18 mouse cellular contexts compared by ENCODE assay signal in genomic region chr19:47461386-47461785, GRCm38 (mm10). TPM values are rescaled to one million over a fixed set of nuclear protein-coding genes. Genes with fewer than 3 reads are reported as not detected.
DNase-seq lines count a peak whose midpoint lies in the region; ATAC-seq and TF ChIP-seq lines count a peak whose summit lies in the region.
"Had no signal": no experiment of that assay in that cellular context is flagged by ENCODE, and none has a peak within 500 bp of the region (broad histone marks: within the 10 kb centered on the region; RNA-seq: fewer than 3 reads in every experiment).

No protein-coding gene starts in this region.

- H3ac ChIP-seq in myocyte (ENCODE audit: control insufficient read depth, insufficient read length), result no peak overlapping the region

- H3K9me3 ChIP-seq in heart, embryonic 11.5 days (replicated peaks; ENCODE audit: control insufficient read depth, low read length), result peaks cover 3% of the 10 kb centered on the region; the same call in 1 of the 2 replicates
- peaks cover 4% of the 10 kb centered on the region; the same call in 1 of the 2 replicates for H3K9me3 ChIP-seq in intestine, embryonic 16.5 days (ENCODE audit: control insufficient read depth, low read length)
- H3K9me3 ChIP-seq: hindbrain, embryonic 15.5 days; liver, embryonic 13.5 days; neural tube, embryonic 12.5 days; stomach, embryonic 15.5 days had no signal

- 0 out of 2 replicates have a peak overlapping the region, but pooled peaks have one; percentile 10 for H3K27ac ChIP-seq in heart, embryonic 11.5 days (ENCODE audit: low read depth, low read length)
- peak overlapping the region; percentile 61 for H3K27ac ChIP-seq in intestine, embryonic 16.5 days (ENCODE audit: low read length)
- H3K27ac ChIP-seq: hindbrain, embryonic 15.5 days; liver, embryonic 13.5 days; midbrain, embryonic 10.5 days; neural tube, embryonic 12.5 days had no signal

- H3K9ac ChIP-seq in heart, embryonic 11.5 days (ENCODE audit: low read depth, low read length), result no peak overlapping the region
- no peak overlapping the region for H3K9ac ChIP-seq in intestine, embryonic 16.5 days (ENCODE audit: low read depth, low read length)
- H3K9ac ChIP-seq: hindbrain, embryonic 15.5 days; liver, embryonic 13.5 days; neural tube, embryonic 12.5 days; stomach, embryonic 15.5 days had no signal

- H3K27me3 ChIP-seq in heart, embryonic 11.5 days (ENCODE audit: control insufficient read depth, insufficient read depth, low read length), result no peaks in the 10 kb centered on the region
- H3K27me3 ChIP-seq in intestine, embryonic 16.5 days (replicated peaks; ENCODE audit: control insufficient read depth, insufficient read depth, low read length), result no peaks in the 10 kb centered on the region
- H3K27me3 ChIP-seq in myocyte (ENCODE audit: control insufficient read depth, insufficient read depth, insufficient read length), result no peaks in the 10 kb centered on the region
- H3K27me3 ChIP-seq: hindbrain, embryonic 15.5 days; neural tube, embryonic 12.5 days; stomach, embryonic 15.5 days had no signal

- WGBS in heart, embryonic 11.5 days (ENCODE audit: insufficient replicate concordance), result 68% methylated on average over 9 of the region's 9 CpGs
- WGBS in lung, adult 2 months, result 49% methylated on average over 9 of the region's 9 CpGs
- WGBS in intestine, embryonic 16.5 days, result 71% methylated on average over 9 of the region's 9 CpGs

- no peak overlapping the region for H3K4me2 ChIP-seq in heart, embryonic 11.5 days
- no peak overlapping the region for H3K4me2 ChIP-seq in intestine, embryonic 16.5 days (ENCODE audit: low read depth, low read length)
- H3K4me2 ChIP-seq in myocyte (ENCODE audit: low read depth), result peak overlapping the region; percentile 98

- ATAC-seq in heart, embryonic 11.5 days (replicated peaks; ENCODE audit: insufficient number of reproducible peaks, low FRiP score, low TSS enrichment), result no peak
- no peak for ATAC-seq in intestine, embryonic 16.5 days
- ATAC-seq: activated CD4-positive, CD25-positive, alpha-beta regulatory T cell, adult 4 months; Patski had no signal

- no peak for TF ChIP-seq CTCF in lung, adult 2 months (IDR thresholded peaks at IDR 0.05; ENCODE audit: insufficient read depth, low read length)

- intact Hi-C loops in heart, postnatal 10 days (cut with DNase I), result loop anchor here (10.0 kb wide), 1 partner anchor 187 kb away; no protein-coding TSS in a partner anchor

- peaks cover 50% of the 10 kb centered on the region for H3K79me2 ChIP-seq in myocyte (ENCODE audit: control insufficient read depth, insufficient read depth)

- H3K4me1 ChIP-seq in heart, embryonic 11.5 days (ENCODE audit: control insufficient read depth, insufficient read depth, low read length), result peaks cover 58% of the 10 kb centered on the region
- H3K4me1 ChIP-seq in lung, adult 2 months (ENCODE audit: control insufficient read depth, insufficient read depth, low read length), result peaks cover 35% of the 10 kb centered on the region
- H3K4me1 ChIP-seq in intestine, embryonic 16.5 days (ENCODE audit: control insufficient read depth, insufficient read depth, low read length), result peaks cover 55% of the 10 kb centered on the region

- no peak for DNase-seq in heart, postnatal 10 days
- DNase-seq in lung, adult 2 months, result peak; percentile 11
- no peak for DNase-seq in lung, postnatal 14 days
- no peak for DNase-seq in layer of hippocampus, postnatal 10 days (ENCODE audit: low spot score in 2 of 2)
- DNase-seq: adrenal gland, postnatal 25 days; cerebellum, adult 9-10 months; kidney, adult 9 months; liver, embryonic 13.5 days; right cerebral cortex, postnatal 14 days had no signal

- TF ChIP-seq POLR2A in lung, adult 2 months (IDR thresholded peaks at IDR 0.05; ENCODE audit: borderline replicate concordance, extremely low read depth, low read depth, low read length), result no peak
- no peak for TF ChIP-seq POLR2A in myocyte (IDR thresholded peaks at IDR 0.05; ENCODE audit: insufficient read length, low read depth)

- no peak overlapping the region for H3K4me3 ChIP-seq in heart, embryonic 11.5 days (ENCODE audit: low read depth, low read length)
- no peak overlapping the region for H3K4me3 ChIP-seq in lung, adult 2 months (replicated peaks; ENCODE audit: extremely low read depth, low read depth, low read length)
- H3K4me3 ChIP-seq in intestine, embryonic 16.5 days (ENCODE audit: low read length), result no peak overlapping the region
- peak overlapping the region; percentile 98 for H3K4me3 ChIP-seq in myocyte
- H3K4me3 ChIP-seq: hindbrain, embryonic 15.5 days; liver, embryonic 13.5 days; midbrain, embryonic 10.5 days; neural tube, embryonic 12.5 days; stomach, embryonic 15.5 days had no signal

- H3K36me3 ChIP-seq in heart, embryonic 11.5 days (ENCODE audit: control insufficient read depth, insufficient read depth, low read length), result 0 out of 2 replicates have a peak, but pooled peaks cover 2% of the 10 kb centered on the region
- no peaks in the 10 kb centered on the region for H3K36me3 ChIP-seq in intestine, embryonic 16.5 days (ENCODE audit: control insufficient read depth, insufficient read depth, low read length)
- no peaks in the 10 kb centered on the region for H3K36me3 ChIP-seq in myocyte (ENCODE audit: control insufficient read depth, insufficient read depth)
- H3K36me3 ChIP-seq: hindbrain, embryonic 15.5 days; liver, embryonic 13.5 days; neural tube, embryonic 12.5 days; stomach, embryonic 15.5 days had no signal

TF ChIP-seq in myocyte, 11 proteins besides CTCF, POLR2A, EP300 and RAD21:
- TF ChIP-seq TCF3 (IDR thresholded peaks at IDR 0.05; ENCODE audit: insufficient read length, low read depth) (no peak), USF1 (IDR thresholded peaks at IDR 0.05; ENCODE audit: low read depth) (no peak), MAX (IDR thresholded peaks at IDR 0.05; ENCODE audit: low read depth) (no peak), REST (IDR thresholded peaks at IDR 0.05; ENCODE audit: insufficient read depth, insufficient read length) (no peak), SRF (IDR thresholded peaks at IDR 0.05; ENCODE audit: control insufficient read depth, insufficient read length, low read depth) (no peak), E2F4 (IDR thresholded peaks at IDR 0.05; ENCODE audit: insufficient read depth) (no peak), MYOD1 (IDR thresholded peaks at IDR 0.05; ENCODE audit: control insufficient read depth in 1 of 3, insufficient read length in 2 of 3, low read depth in 2 of 3) (no peak), POLR2AphosphoS2 (IDR thresholded peaks at IDR 0.05; ENCODE audit: insufficient read length, low read depth) (no peak), TCF12 (IDR thresholded peaks at IDR 0.05; ENCODE audit: insufficient read depth, poor library complexity, severe bottlenecking) (no peak), MYOG (IDR thresholded peaks at IDR 0.05; ENCODE audit: control insufficient read depth in 1 of 3, insufficient read depth in 1 of 3, insufficient read length in 2 of 3, low read depth in 2 of 3) (no peak), CEBPB (IDR thresholded peaks at IDR 0.05; ENCODE audit: insufficient read depth, poor library complexity, severe bottlenecking) (no peak)

RNA-seq across cellular contexts. Expression of gene Sh3pxd2a, which starts 2.8 kb away (rescaled TPM):
- 6.9 and 10.1 TPM in 2 replicates for polyA plus RNA-seq in heart, embryonic 11.5 days (2014; fragmentation: Nextera tagmentation; extraction: Ambion mirVana)
- 10 to 100 TPM; 87.9 to 93.7 TPM for total RNA-seq in heart, postnatal 10 days (2021)
- 36.9 and 40.9 TPM in 2 replicates for polyA plus RNA-seq in lung, adult 2 months (2012; rRNA removed)
- 3.0 and 3.6 TPM in 2 replicates for polyA plus RNA-seq in intestine, embryonic 16.5 days (2015; fragmentation: Nextera tagmentation; extraction: Ambion mirVana)
- polyA plus RNA-seq in myocyte (2012; fragmentation: generic; extraction: Trizol), result 59.5 TPM
- 10 to 100 TPM; 28.0 to 29.1 TPM for total RNA-seq in layer of hippocampus, postnatal 10 days (2021)
